Mouse (Mus musculus) ES-E14 (cell line): Measurements from ENCODE around the gene Pex12. TPM values are rescaled to one million over a fixed set of nuclear protein-coding genes. Genes with fewer than 3 reads are reported as not detected.

Experiments
- DNase-seq: peaks from one replicate; pipeline ENCODE4 v3.0.0-alpha.2; 2013; ENCODE audit warnings: low read depth, low spot score
- H3K27ac ChIP-seq: 2 replicates; pipeline ENCODE4 v1.5.1; 2012; ENCODE audit warnings: low read depth, mild to moderate bottlenecking, low read length, moderate library complexity, mixed read lengths; ENCODE audit not compliant: poor library complexity, insufficient read depth, severe bottlenecking
- H3K36me3 ChIP-seq: 2 replicates; pipeline ENCODE4 v1.6.1; 2012; ENCODE audit warnings: mild to moderate bottlenecking, low read length, moderate library complexity, mixed read lengths; ENCODE audit not compliant: control insufficient read depth, poor library complexity, insufficient read depth, severe bottlenecking
- H3K4me1 ChIP-seq, 2 experiments: fragments of 150-350 bp in 1 of 2; sonication (generic) in 1 of 2; 2 replicates each; pipeline ENCODE4 v1.6.1; 2012; ENCODE audit warnings: low read length in 2 of 2, mild to moderate bottlenecking in 1 of 2, mixed read lengths in 1 of 2; ENCODE audit not compliant: control insufficient read depth in 2 of 2, insufficient read depth in 2 of 2, poor library complexity in 1 of 2
- H3K4me3 ChIP-seq, 2 experiments: fragments of 150-350 bp in 1 of 2; sonication (generic) in 1 of 2; 2 replicates each; pipeline ENCODE4 v1.5.1; 2012; ENCODE audit warnings: low read length in 2 of 2, low read depth in 1 of 2, mild to moderate bottlenecking in 1 of 2, mixed read lengths in 1 of 2; ENCODE audit not compliant: insufficient read depth in 1 of 2, poor library complexity in 1 of 2, severe bottlenecking in 1 of 2
- H3K9ac ChIP-seq: 2 replicates; pipeline ENCODE4 v1.6.1; 2012; ENCODE audit warnings: low read depth, mild to moderate bottlenecking, low read length, mixed read lengths; ENCODE audit not compliant: poor library complexity, insufficient read depth, severe bottlenecking
- H3K9me3 ChIP-seq: fragments of 150-350 bp; sonication (generic); 2 replicates; pipeline ENCODE4 v1.6.1; 2012; ENCODE audit warnings: low read depth, mild to moderate bottlenecking, low read length; ENCODE audit not compliant: control insufficient read depth, insufficient read depth
- CHD2 ChIP-seq: IDR thresholded peaks from 2 replicates; pipeline ENCODE4 v1.6.1; 2014; ENCODE audit warnings: mild to moderate bottlenecking, low read depth, low read length, inconsistent platforms
- HCFC1 ChIP-seq: IDR thresholded peaks from 2 replicates; pipeline ENCODE4 v1.6.1; 2012; ENCODE audit warnings: low read length, inconsistent platforms, borderline replicate concordance; ENCODE audit not compliant: insufficient read depth
- MAFK ChIP-seq: IDR thresholded peaks from 2 replicates; pipeline ENCODE4 v1.6.1; 2014; ENCODE audit warnings: mild to moderate bottlenecking, low read depth, low read length, inconsistent platforms; ENCODE audit not compliant: insufficient read depth
- ZC3H11A ChIP-seq: IDR thresholded peaks from 2 replicates; pipeline ENCODE4 v1.6.1; 2012; ENCODE audit warnings: low read depth, mild to moderate bottlenecking, inconsistent platforms, low read length, borderline replicate concordance
- ZNF384 ChIP-seq: IDR thresholded peaks from 2 replicates; pipeline ENCODE4 v1.6.1; 2012; ENCODE audit warnings: low read depth, low read length, inconsistent platforms
- in situ Hi-C, 2 experiments: fragments of 600-800 bp; cut with MboI; formaldehyde crosslinking; loops; one replicate each; pipeline ENCODE4 v1.15.1; 2025; ENCODE audit warnings: low sequenced_read_pairs in 2 of 2, inconsistent platforms in 1 of 2; ENCODE audit not compliant: unreplicated experiment in 2 of 2
- total RNA-seq: library from RNA; depleted of rRNA; stranded (reverse); fragments of 300-350 nt; gene quantifications from 2 replicates; pipeline ENCODE4 v1.2.3, GENCODE M21; 2012

Gene Pex12
- total RNA-seq, 1 experiment = 10.0 TPM

- TF ChIP-seq MAFK (no peak), CHD2 (no peak), ZC3H11A (no peak), HCFC1 (peak; percentile 81), ZNF384 (no peak)
- H3K9ac ChIP-seq = peak within 1 kb of the TSS; percentile 94
- H3K4me1 ChIP-seq = no peaks in the 10 kb centered on the region; a peak in 1 of 4 replicates
- in situ Hi-C loops = no loop called here
- H3K36me3 ChIP-seq = peaks cover 13% of the 10 kb centered on the region
- H3K9me3 ChIP-seq = no peaks in the 10 kb centered on the region
- peak within 1 kb of the TSS; percentile 90 for H3K27ac ChIP-seq
- DNase-seq = peak; percentile 83
- H3K4me3 ChIP-seq = peak within 1 kb of the TSS; percentile 93 to 95
Measured at GRCm38 (mm10) chr11:83298225-83299195, 3.9 kb downstream of the Pex12 start, which contains the start of gene Ap2b1. Gene Ap2b1, plus strand, starts transcription at chr11:83299024.

DNA sequence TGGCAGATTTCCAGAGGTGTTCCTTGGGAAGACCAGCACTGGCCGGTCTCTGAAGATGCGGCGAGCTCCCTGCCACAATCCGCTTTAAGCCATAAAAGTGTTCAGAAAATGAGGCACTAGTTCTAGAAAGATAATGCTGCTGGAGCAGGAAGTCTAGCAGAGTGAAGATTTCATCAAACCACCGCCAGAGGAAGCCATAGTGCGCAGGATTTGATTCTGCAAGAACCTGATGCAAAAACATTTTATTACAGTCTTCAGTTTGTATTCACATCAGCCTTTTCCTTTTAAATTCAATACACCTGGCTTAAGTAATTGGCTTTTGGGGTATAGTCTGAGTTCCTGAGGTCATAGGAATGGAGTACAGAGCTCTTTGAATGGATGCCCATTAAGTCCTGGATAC, 4.6 kb downstream of the Pex12 start:
- in situ Hi-C loops = no loop called here
- TF ChIP-seq ZC3H11A (no peak), CHD2 (no peak), MAFK (no peak), ZNF384 (no peak), HCFC1 (no peak)
- H3K9ac ChIP-seq = peak overlapping the region; percentile 93; the same call in 1 of the 2 replicates
- no peak overlapping the region for H3K27ac ChIP-seq
- H3K4me3 ChIP-seq = peak overlapping the region; percentile 93 to 95
- H3K9me3 ChIP-seq = no peaks in the 10 kb centered on the region
- peaks cover 0 to 2% of the 10 kb centered on the region in 2 experiments; a peak in 2 of 4 replicates for H3K4me1 ChIP-seq
- no peak for DNase-seq
- peaks cover 15% of the 10 kb centered on the region for H3K36me3 ChIP-seq

- H3K9me3 ChIP-seq = no peaks in the 10 kb centered on the region
- peaks cover 2 to 3% of the 10 kb centered on the region in 2 experiments; a peak in 2 of 4 replicates for H3K4me1 ChIP-seq
- TF ChIP-seq HCFC1 = no peak
- TF ChIP-seq CHD2 = no peak
- TF ChIP-seq ZC3H11A = no peak
- no peak for TF ChIP-seq ZNF384
- no peak for TF ChIP-seq MAFK
- peaks cover 15% of the 10 kb centered on the region for H3K36me3 ChIP-seq
- DNase-seq = no peak
- H3K9ac ChIP-seq = no peak overlapping the region
- H3K27ac ChIP-seq = no peak overlapping the region
- in situ Hi-C loops = no loop called here
- no peak overlapping the region for H3K4me3 ChIP-seq
Measured at GRCm38 (mm10) chr11:83294133-83294532, 8.3 kb downstream of the Pex12 start.

DNA sequence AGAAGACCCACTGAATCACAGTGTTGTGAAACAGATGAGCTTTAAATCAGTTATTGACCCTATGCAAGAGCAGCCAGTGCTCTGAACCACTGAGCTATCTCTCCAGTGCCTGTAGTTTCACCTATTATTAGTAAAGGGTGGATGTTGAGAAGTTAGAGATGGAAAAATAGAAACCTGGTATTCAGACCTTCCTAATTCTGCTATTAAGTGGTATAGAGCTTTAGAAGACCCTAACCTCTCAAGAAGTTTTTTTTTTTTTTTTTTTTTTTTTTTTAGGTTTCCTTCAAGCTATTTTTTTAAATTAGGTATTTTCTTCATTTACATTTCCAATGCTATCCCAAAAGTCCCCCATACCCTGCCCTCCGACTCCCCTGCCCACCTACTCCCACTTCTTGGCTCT, 9.2 kb downstream of the Pex12 start:
- Histone ChIP-seq H3K27ac (no peak overlapping the region), H3K9ac (no peak overlapping the region; the same call in 1 of the 2 replicates), H3K4me1 (peaks cover 2 to 3% of the 10 kb centered on the region in 2 experiments; a peak in 2 of 4 replicates), H3K9me3 (no peaks in the 10 kb centered on the region), H3K4me3 (peak overlapping the region; percentile 10 to 88; a peak in 1 of 4 replicates), H3K36me3 (peaks cover 15% of the 10 kb centered on the region)
- TF ChIP-seq CHD2 = no peak
- no peak for TF ChIP-seq MAFK
- TF ChIP-seq ZC3H11A = no peak
- TF ChIP-seq HCFC1 = no peak
- TF ChIP-seq ZNF384 = no peak
- in situ Hi-C loops = no loop called here
- DNase-seq = no peak
